Mouse (Mus musculus) embryonic facial prominence, embryonic 10.5 days (tissue): Measurements from ENCODE around the gene Vezt. TPM values are rescaled to one million over a fixed set of nuclear protein-coding genes. Genes with fewer than 3 reads are reported as not detected.
A peak's percentile ranks its signal among the peaks of the same experiment; 100 is the strongest.

Source experiments
- DNase-seq: peaks from one replicate; pipeline ENCODE4 v3.0.0-alpha.2; 2017; ENCODE audit warnings: low spot score
- H3K27ac ChIP-seq: fragments of 300-500 bp; sonication (generic); replicated peaks from 2 replicates; pipeline ENCODE4 v1.5.1; 2016; ENCODE audit warnings: mild to moderate bottlenecking
- H3K27me3 ChIP-seq: fragments of 300-500 bp; sonication (generic); replicated peaks from 2 replicates; pipeline ENCODE4 v1.6.1; 2016; ENCODE audit warnings: low read depth, mild to moderate bottlenecking; ENCODE audit not compliant: poor library complexity, severe bottlenecking
- H3K36me3 ChIP-seq: fragments of 300-500 bp; sonication (generic); replicated peaks from 2 replicates; pipeline ENCODE4 v1.6.1; 2016; ENCODE audit warnings: mild to moderate bottlenecking, moderate library complexity
- H3K4me1 ChIP-seq: fragments of 300-500 bp; sonication (generic); 2 replicates; pipeline ENCODE4 v1.6.1; 2016
- H3K4me3 ChIP-seq: fragments of 300-500 bp; sonication (generic); 2 replicates; pipeline ENCODE4 v1.5.1; 2016; ENCODE audit warnings: mild to moderate bottlenecking, moderate library complexity
- H3K9me3 ChIP-seq: fragments of 300-500 bp; sonication (generic); 2 replicates; pipeline ENCODE4 v1.6.1; 2016; ENCODE audit warnings: mild to moderate bottlenecking
- WGBS: fragments of 180-500 bp; shearing (Covaris S2); methylation state at CpG from one replicate; pipeline ENCODE4 v1.1.7; 2016; 5-methylcytosine and 5-hydroxymethylcytosine counted together
- polyA plus RNA-seq: library from polyadenylated mRNA; unstranded; fragments of >200 nt; fragmentation: Nextera tagmentation; extraction: Ambion mirVana; gene quantifications from 2 replicates; pipeline ENCODE4 v1.2.1, GENCODE M21; 2016

Gene Vezt
- polyA plus RNA-seq, 1 experiment from 2014 or later: 24.8 TPM

DNA sequence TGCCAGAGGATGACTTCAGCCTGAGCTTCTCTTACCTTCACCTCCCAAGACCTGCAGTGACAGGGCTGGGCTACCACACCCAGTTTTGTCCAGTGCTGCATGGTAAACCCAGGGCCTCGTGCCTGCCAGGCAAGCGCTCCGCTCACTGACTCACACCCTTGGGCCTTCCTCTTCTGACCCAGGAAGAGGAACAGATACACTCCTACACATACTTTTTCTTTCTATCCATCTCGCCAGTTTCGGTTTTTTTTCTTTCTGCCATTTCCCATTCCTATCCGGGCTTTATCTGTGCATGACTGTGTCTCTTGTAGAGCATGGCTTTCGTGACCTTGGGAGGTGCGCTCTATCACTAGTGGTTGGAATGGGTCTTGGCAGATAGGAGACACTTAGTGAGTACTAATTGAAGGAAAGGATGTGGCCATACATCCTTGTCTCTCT is 24.0 kb upstream of the Vezt start:
- Histone ChIP-seq H3K27me3 (no peaks in the 10 kb centered on the region), H3K4me1 (peaks cover 2% of the 10 kb centered on the region; the same call in 1 of the 2 replicates), H3K4me3 (no peak overlapping the region), H3K27ac (no peak overlapping the region), H3K36me3 (0 out of 2 replicates have a peak, but pooled peaks cover 2% of the 10 kb centered on the region), H3K9me3 (no peaks in the 10 kb centered on the region)
- DNase-seq: no peak
- WGBS: 96% methylated on average over 8 of the region's 8 CpGs

- 0 out of 2 replicates have a peak, but pooled peaks cover 2% of the 10 kb centered on the region for H3K36me3 ChIP-seq
- DNase-seq: no peak
- 94% methylated on average over 6 of the region's 6 CpGs for WGBS
- no peaks in the 10 kb centered on the region for H3K27me3 ChIP-seq
- H3K4me3 ChIP-seq: no peak overlapping the region
- H3K9me3 ChIP-seq: no peaks in the 10 kb centered on the region
- no peak overlapping the region for H3K27ac ChIP-seq
- H3K4me1 ChIP-seq: no peaks in the 10 kb centered on the region; the same call in 1 of the 2 replicates
Measured at GRCm38 (mm10) chr10:94056487-94056886, 20.9 kb upstream of the Vezt start.

GRCm38 (mm10) chr10:94050736-94051135 is 15.1 kb upstream of the Vezt start:
- Histone ChIP-seq H3K27ac (no peak overlapping the region), H3K27me3 (no peaks in the 10 kb centered on the region), H3K36me3 (peaks cover 8% of the 10 kb centered on the region), H3K4me1 (0 out of 2 replicates have a peak, but pooled peaks cover 10% of the 10 kb centered on the region), H3K9me3 (no peaks in the 10 kb centered on the region), H3K4me3 (no peak overlapping the region)
- 93% methylated on average over 5 of the region's 5 CpGs for WGBS
- DNase-seq: no peak

- no peaks in the 10 kb centered on the region for H3K27me3 ChIP-seq
- WGBS: 86% methylated on average over 8 of the region's 8 CpGs
- H3K27ac ChIP-seq: no peak overlapping the region
- H3K9me3 ChIP-seq: no peaks in the 10 kb centered on the region
- H3K4me1 ChIP-seq: peaks cover 16% of the 10 kb centered on the region; the same call in 1 of the 2 replicates
- peaks cover 24% of the 10 kb centered on the region for H3K36me3 ChIP-seq
- H3K4me3 ChIP-seq: no peak overlapping the region
- DNase-seq: no peak
Measured at GRCm38 (mm10) chr10:94049121-94049520, 13.5 kb upstream of the Vezt start.

- H3K4me1 ChIP-seq: peaks cover 24% of the 10 kb centered on the region; the same call in 1 of the 2 replicates
- WGBS: 68% methylated on average over 10 of the region's 10 CpGs
Measured at GRCm38 (mm10) chr10:94047845-94048559, 12.4 kb upstream of the Vezt start.

GRCm38 (mm10) chr10:94047024-94047423 is 11.4 kb upstream of the Vezt start:
- Histone ChIP-seq H3K36me3 (peaks cover 31% of the 10 kb centered on the region), H3K27me3 (no peaks in the 10 kb centered on the region), H3K27ac (no peak overlapping the region), H3K4me1 (peaks cover 24% of the 10 kb centered on the region; the same call in 1 of the 2 replicates), H3K4me3 (no peak overlapping the region), H3K9me3 (no peaks in the 10 kb centered on the region)
- WGBS: 63% methylated on average over 1 of the region's 1 CpGs
- no peak for DNase-seq

More at GRCm38 (mm10) chr10:94047845-94048559, 12.4 kb upstream of the Vezt start:
- Histone ChIP-seq H3K27me3 (no peaks in the 10 kb centered on the region), H3K27ac (0 out of 2 replicates have a peak overlapping the region, but pooled peaks have one; percentile 10), H3K36me3 (peaks cover 31% of the 10 kb centered on the region), H3K4me3 (no peak overlapping the region), H3K9me3 (no peaks in the 10 kb centered on the region)
- DNase-seq: no peak

DNA sequence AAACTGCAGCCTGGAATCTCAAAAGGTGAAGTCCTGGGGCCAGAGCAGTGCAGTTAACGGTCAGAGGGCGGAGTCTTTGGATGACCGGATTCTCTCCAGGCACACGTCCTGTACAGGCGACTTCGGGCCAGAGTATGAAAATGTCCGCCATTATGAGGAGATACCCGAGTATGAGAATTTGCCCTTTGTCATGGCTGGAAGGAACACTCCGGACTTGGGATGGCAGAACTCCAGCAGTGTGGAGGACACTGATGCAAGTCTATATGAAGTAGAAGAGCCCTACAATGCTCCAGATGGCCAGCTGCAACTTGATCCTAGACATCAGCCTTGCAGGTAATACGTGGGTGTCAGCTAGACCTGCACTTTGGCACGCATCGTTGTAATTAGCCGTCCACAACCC is 9.7 kb upstream of the Vezt start:
- Histone ChIP-seq H3K27ac (no peak overlapping the region), H3K9me3 (no peaks in the 10 kb centered on the region)
- WGBS: 93% methylated on average over 13 of the region's 13 CpGs

DNA sequence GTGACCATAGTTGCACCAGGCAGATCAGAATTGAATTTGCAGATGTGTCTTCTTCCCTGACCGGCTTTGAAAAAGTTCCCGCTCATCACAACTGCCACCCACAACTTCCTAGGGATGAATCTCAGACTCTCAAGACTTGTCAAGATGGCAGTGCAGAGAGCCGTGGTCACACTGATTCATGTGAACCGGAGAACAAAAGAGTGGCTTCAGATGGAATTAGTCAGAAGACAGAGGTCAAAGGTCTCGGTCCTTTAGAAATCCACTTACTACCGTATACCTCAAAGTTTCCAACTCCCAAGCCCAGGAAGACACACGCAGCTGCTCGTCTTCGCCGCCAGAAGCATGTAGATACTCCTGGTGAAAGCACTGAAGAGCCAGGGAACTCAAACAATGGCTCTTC is 8.3 kb upstream of the Vezt start:
- 41% methylated on average over 10 of the region's 10 CpGs for WGBS
- no peak overlapping the region for H3K4me3 ChIP-seq
- H3K27ac ChIP-seq: no peak overlapping the region
- H3K27me3 ChIP-seq: no peaks in the 10 kb centered on the region
- H3K4me1 ChIP-seq: peaks cover 21% of the 10 kb centered on the region; the same call in 1 of the 2 replicates
- H3K9me3 ChIP-seq: no peaks in the 10 kb centered on the region
- peaks cover 31% of the 10 kb centered on the region for H3K36me3 ChIP-seq
- DNase-seq: no peak

More for the DNA sequence above, 9.7 kb upstream of the Vezt start:
- H3K36me3 ChIP-seq: peaks cover 31% of the 10 kb centered on the region
- H3K27me3 ChIP-seq: no peaks in the 10 kb centered on the region
- H3K4me3 ChIP-seq: no peak overlapping the region
- no peak for DNase-seq
- H3K4me1 ChIP-seq: peaks cover 24% of the 10 kb centered on the region; the same call in 1 of the 2 replicates

DNA sequence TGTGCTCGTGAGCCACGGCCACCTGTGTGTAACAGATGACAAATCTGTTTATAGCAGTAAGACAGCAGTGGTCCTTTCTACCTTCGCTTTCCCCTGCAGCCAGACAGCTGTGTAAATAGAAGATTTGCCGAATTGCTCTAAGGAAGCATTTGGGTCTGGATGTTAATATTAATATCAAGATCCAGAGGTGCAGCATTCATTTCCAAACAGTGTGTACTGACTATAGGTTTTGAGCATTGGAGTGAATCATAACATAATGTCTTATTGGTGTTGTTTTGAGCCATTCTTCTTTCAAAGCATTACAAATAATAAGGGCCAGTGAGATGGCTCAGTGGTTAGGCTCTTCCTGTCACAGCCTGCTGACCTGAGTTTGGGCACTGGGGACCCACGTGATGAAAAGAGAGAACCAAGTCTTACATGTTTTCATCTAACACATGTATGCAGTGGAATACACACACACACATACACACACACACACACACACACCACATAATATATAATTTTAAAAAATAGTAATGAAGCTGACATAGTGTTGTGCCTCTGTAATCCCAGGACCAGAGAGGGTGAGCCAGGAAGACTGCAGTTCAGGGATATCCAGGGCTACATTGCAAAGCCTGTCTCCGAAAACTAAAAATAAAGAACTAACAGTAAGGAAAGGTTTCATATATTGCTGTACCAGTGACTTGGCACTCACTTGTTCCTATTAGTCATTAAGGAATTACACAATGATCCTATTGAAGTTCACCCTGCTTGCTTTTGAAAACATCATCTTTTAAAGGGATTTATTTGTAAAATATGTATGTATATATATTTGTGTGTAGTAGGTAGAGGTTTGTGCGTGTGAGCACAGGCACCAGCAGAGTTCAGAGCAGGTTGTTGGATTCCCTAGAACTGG is 3.0 kb upstream of the Vezt start:
- Histone ChIP-seq H3K36me3 (peaks cover 1% of the 10 kb centered on the region), H3K9me3 (no peaks in the 10 kb centered on the region), H3K4me1 (peaks cover 30% of the 10 kb centered on the region), H3K27me3 (no peaks in the 10 kb centered on the region), H3K27ac (no peak overlapping the region), H3K4me3 (no peak overlapping the region)
- 72% methylated on average over 7 of the region's 7 CpGs for WGBS
- no peak for DNase-seq

GRCm38 (mm10) chr10:94037596-94037995 is 2.0 kb upstream of the Vezt start:
- no peaks in the 10 kb centered on the region for H3K9me3 ChIP-seq
- DNase-seq: no peak
- peaks cover 27% of the 10 kb centered on the region for H3K4me1 ChIP-seq
- H3K36me3 ChIP-seq: no peaks in the 10 kb centered on the region
- no peak overlapping the region for H3K4me3 ChIP-seq
- no peak overlapping the region for H3K27ac ChIP-seq
- WGBS: 88% methylated on average over 4 of the region's 4 CpGs
- no peaks in the 10 kb centered on the region for H3K27me3 ChIP-seq

DNA sequence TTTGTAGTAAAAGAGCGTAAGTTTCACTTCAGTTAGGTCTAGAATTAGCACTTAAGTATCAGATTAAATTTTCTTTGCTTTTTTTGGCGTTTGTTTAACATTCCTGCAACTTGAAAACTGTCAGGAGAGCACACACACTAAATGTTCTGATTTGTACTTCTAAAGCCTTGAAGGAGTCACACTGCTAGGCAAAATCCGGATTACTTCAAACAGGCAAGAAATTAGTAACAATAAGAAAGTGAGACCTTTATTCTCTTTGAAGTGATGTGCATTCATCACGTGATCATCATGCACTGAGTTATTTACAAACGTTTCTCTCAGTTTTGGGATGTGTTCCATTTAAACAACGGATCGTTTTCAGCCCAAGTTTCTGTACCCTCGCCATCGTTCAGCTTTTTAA is 1.6 kb upstream of the Vezt start:
- 58% methylated on average over 9 of the region's 9 CpGs for whole genome bisulfite sequencing
- H3K36me3 ChIP-seq: no peaks in the 10 kb centered on the region
- DNase-seq: no peak
- H3K4me1 ChIP-seq: peaks cover 27% of the 10 kb centered on the region
- no peaks in the 10 kb centered on the region for H3K9me3 ChIP-seq
- H3K4me3 ChIP-seq: peak overlapping the region; percentile 79
- no peaks in the 10 kb centered on the region for H3K27me3 ChIP-seq
- no peak overlapping the region for H3K27ac ChIP-seq

GRCm38 (mm10) chr10:94036375-94036758 is 750 bp upstream of the Vezt start:
- peaks cover 27% of the 10 kb centered on the region for H3K4me1 ChIP-seq
- peak overlapping the region; percentile 79 for H3K4me3 ChIP-seq
- no peaks in the 10 kb centered on the region; the same call in 1 of the 2 replicates for H3K36me3 ChIP-seq
- H3K9me3 ChIP-seq: no peaks in the 10 kb centered on the region
- H3K27ac ChIP-seq: peak overlapping the region; percentile 92
- under 1% methylated on average over 32 of the region's 32 CpGs for WGBS
- no peak for DNase-seq
- H3K27me3 ChIP-seq: no peaks in the 10 kb centered on the region
